Mouse (Mus musculus): Measurements from ENCODE around the gene Gm21671. TPM values are rescaled to one million over a fixed set of nuclear protein-coding genes. Genes with fewer than 3 reads are reported as not detected.
"Not testable (repeated sequence)": the region's sequence is repeated elsewhere in the genome, so short reads cannot be mapped to it uniquely, and the experiment has no call there.

The Gm21671 gene
- not detected in 2 replicates for total RNA-seq (2017)

DNA sequence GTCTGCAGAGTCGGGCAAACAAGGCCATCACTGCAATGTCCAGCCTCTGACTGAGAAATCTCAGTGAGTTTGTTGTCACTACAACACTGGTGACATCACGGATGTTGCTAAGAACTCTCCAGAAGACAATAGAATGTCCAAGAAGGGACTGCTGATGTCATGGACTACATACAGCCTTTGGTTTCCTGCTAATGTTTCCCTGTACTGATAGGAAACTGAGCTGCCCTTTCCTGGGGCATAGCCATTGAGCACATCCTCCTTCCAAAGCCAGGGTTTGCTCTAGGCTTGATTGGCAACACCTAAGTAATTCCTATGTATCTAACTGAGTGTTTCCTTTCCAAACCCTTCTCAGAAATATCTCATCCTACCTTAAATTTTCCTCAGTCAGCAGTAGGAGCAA lies at the start of gene Gm21671:
Gene Gm21671 (minus strand): TSS at position 101 of the 400 bp plus-strand sequence.
- ATAC-seq (replicated peaks in 1 of 2; ENCODE audit: insufficient read depth in 1 of 2, low FRiP score in 2 of 2, low TSS enrichment in 1 of 2, low read depth in 1 of 2, poor library complexity in 2 of 2, severe bottlenecking in 2 of 2), result not testable (repeated sequence)

DNA sequence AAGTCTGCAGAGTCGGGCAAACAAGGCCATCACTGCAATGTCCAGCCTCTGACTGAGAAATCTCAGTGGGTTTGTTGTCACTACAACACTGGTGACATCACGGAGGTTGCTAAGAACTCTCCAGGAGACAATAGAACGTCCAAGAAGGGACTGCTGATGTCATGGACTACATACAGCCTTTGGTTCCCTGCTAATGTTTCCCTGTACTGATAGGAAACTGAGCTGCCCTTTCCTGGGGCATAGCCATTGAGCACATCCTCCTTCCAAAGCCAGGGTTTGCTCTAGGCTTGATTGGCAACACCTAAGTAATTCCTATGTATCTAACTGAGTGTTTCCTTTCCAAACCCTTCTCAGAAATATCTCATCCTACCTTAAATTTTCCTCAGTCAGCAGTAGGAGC lies 34.3 kb upstream of the Gm21671 start, which contains the start of gene Gm21698:
Gene Gm21698 (minus strand): TSS at position 101 of the 400 bp plus-strand sequence.
- not testable (repeated sequence) for ATAC-seq (replicated peaks in 1 of 2; ENCODE audit: insufficient read depth in 1 of 2, low FRiP score in 2 of 2, low TSS enrichment in 1 of 2, low read depth in 1 of 2, poor library complexity in 2 of 2, severe bottlenecking in 2 of 2)

DNA sequence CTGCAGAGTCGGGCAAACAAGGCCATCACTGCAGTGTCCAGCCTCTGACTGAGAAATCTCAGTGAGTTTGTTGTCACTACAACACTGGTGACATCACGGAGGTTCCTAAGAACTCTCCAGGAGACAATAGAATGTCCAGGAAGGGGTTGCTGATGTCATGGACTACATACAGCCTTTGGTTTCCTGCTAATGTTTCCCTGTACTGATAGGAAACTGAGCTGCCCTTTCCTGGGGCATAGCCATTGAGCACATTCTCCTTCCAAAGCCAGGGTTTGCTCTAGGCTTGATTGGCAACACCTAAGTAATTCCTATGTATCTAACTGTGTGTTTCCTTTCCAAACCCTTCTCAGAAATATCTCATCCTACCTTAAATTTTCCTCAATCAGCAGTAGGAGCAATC lies 18.3 kb upstream of the Gm21671 start, which contains the start of gene Gm21680:
Gene Gm21680 (minus strand): TSS at position 101 of the 400 bp plus-strand sequence.
- ATAC-seq (replicated peaks in 1 of 2; ENCODE audit: insufficient read depth in 1 of 2, low FRiP score in 2 of 2, low TSS enrichment in 1 of 2, low read depth in 1 of 2, poor library complexity in 2 of 2, severe bottlenecking in 2 of 2), result not testable (repeated sequence)

DNA sequence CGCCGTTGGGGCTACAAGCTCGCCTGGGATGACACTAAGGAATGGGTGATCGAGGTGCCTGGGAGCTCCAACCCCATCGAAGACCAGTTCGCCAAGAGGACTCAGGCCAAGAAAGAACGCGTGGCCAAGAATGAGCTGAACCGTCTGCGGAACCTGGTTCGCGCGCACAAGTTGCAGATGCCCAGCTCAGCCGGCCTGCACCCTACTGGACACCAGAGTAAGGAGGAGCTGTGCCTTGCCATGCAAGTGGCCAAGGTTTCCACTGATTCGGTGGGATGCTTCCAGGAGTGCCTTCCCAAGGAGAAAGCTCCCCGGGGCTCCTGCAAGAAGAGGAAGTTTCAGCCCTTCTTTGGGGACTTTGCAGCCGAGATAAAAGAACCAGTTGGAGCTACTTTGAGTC lies 2.8 kb upstream of the Gm21671 start:
- not testable (repeated sequence) for ATAC-seq (replicated peaks in 1 of 2; ENCODE audit: insufficient read depth in 1 of 2, low FRiP score in 2 of 2, low TSS enrichment in 1 of 2, low read depth in 1 of 2, poor library complexity in 2 of 2, severe bottlenecking in 2 of 2)

DNA sequence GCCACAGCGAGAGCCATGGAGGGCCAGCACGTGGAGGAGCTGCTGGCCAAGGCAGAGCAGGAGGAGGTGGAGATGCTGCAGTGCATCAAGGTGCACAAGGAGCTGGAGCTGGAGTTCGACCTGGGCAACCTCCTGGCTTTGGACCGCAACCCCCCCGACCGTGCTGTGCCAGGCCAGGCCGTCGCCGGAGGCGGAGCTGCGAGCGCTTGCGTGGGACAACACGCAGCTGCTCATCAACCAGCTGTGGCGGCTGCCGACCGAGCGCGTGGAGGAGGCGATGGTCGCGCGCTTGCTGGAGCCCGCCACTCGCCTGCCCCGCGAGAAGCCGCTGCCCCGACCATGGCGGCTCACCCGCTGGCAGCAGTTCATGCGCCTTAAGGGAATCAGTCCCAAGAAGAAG lies 2.4 kb upstream of the Gm21671 start:
- ATAC-seq (replicated peaks in 1 of 2; ENCODE audit: insufficient read depth in 1 of 2, low FRiP score in 2 of 2, low TSS enrichment in 1 of 2, low read depth in 1 of 2, poor library complexity in 2 of 2, severe bottlenecking in 2 of 2), result not testable (repeated sequence)

DNA sequence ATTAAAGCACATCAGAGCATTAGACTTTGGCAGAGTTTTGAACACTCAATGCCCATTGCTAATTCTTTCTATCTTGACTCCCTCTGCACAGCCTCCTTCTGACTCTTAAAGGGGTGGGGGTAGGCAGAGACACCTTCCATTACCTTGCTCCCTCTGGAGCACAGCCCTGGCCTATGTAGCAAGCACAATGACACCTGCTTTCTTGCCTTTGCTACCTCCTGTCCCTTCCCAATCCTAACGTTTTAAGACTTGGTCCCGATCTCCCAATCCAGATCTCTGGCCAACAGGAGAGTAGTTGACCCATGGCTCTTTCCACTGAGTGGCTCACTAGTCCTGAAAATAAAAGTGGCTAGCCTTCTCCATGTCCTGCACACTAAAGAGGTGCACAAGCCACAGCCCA lies 8.8 kb downstream of the Gm21671 start:
- ATAC-seq (replicated peaks in 1 of 2; ENCODE audit: insufficient read depth in 1 of 2, low FRiP score in 2 of 2, low TSS enrichment in 1 of 2, low read depth in 1 of 2, poor library complexity in 2 of 2, severe bottlenecking in 2 of 2), result not testable (repeated sequence)

DNA sequence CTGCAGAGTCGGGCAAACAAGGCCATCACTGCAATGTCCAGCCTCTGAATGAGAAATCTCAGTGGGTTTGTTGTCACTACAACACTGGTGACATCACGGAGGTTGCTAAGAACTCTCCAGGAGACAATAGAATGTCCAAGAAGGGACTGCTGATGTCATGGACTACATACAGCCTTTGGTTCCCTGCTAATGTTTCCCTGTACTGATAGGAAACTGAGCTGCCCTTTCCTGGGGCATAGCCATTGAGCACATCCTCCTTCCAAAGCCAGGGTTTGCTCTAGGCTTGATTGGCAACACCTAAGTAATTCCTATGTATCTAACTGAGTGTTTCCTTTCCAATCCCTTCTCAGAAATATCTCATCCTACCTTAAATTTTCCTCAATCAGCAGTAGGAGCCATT lies 11.9 kb downstream of the Gm21671 start, which contains the start of gene Gm21663:
Gene Gm21663 (minus strand): TSS at position 101 of the 400 bp plus-strand sequence.
- ATAC-seq (replicated peaks in 1 of 2; ENCODE audit: insufficient read depth in 1 of 2, low FRiP score in 2 of 2, low TSS enrichment in 1 of 2, low read depth in 1 of 2, poor library complexity in 2 of 2, severe bottlenecking in 2 of 2), result not testable (repeated sequence)

Other genes starting within 250 kb of the Gm21671 start
- gene Xrcc2, start 248.6 kb downstream of the Gm21671 start, total RNA-seq (2017), result 14.1 and 19.5 TPM in 2 replicates
- gene Actr3b, start 194.4 kb downstream of the Gm21671 start, total RNA-seq (2017), result 0.44 TPM in 1 of 2 replicates, not detected in the other
- not detected in 2 replicates for gene Gm21663, start 12.0 kb downstream of the Gm21671 start, total RNA-seq (2017)
- not detected in 2 replicates for gene Gm21680, start 18.2 kb upstream of the Gm21671 start, total RNA-seq (2017)
- gene Gm21698, start 34.2 kb upstream of the Gm21671 start, total RNA-seq (2017), result not detected in 2 replicates
- gene Gm1979, start 50.4 kb upstream of the Gm21671 start, total RNA-seq (2017), result not detected in 2 replicates
- gene Gm5862, start 68.5 kb upstream of the Gm21671 start, total RNA-seq (2017), result not detected in 2 replicates
- gene Speer4a, start 85.1 kb upstream of the Gm21671 start, total RNA-seq (2017), result not detected in 2 replicates
- not detected in 2 replicates for gene Gm7347, start 104.2 kb upstream of the Gm21671 start, total RNA-seq (2017)
- gene Gm10471, start 134.9 kb upstream of the Gm21671 start, total RNA-seq (2017), result not detected in 2 replicates
- gene 5031410I06Rik, start 150.9 kb upstream of the Gm21671 start, total RNA-seq (2017), result not detected in 2 replicates
- not detected in 2 replicates for gene Gm10220, start 167.0 kb upstream of the Gm21671 start, total RNA-seq (2017)

All from hematopoietic stem cell, adult 5-6 weeks (primary cell).